Mouse (Mus musculus): ENCODE results near the gene Nr1d1.

The Nr1d1 gene

DNA sequence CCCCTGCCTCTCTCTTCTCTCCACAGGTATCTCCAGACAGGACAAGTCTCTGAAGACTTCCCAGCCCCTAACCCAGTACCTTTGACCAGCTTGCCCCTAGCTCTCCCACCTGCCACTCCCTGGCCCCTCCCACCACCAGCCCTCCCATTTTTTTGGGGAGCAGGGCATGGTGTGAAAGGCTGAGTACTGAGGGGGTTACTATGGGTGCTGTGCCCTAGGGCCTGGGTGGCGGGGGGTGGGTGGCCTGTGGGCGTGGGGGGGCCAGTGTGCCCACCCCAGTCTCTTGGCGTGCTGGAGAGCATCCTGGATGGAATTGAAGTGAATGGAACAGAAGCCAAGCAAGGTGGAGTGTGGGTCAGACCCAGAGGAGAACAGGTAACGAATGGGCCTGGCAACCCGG lies 21.9 kb downstream of the Nr1d1 start:
- TF ChIP-seq GATA4 (IDR thresholded peaks at IDR 0.05; ENCODE audit: insufficient replicate concordance, low read length): no peak

DNA sequence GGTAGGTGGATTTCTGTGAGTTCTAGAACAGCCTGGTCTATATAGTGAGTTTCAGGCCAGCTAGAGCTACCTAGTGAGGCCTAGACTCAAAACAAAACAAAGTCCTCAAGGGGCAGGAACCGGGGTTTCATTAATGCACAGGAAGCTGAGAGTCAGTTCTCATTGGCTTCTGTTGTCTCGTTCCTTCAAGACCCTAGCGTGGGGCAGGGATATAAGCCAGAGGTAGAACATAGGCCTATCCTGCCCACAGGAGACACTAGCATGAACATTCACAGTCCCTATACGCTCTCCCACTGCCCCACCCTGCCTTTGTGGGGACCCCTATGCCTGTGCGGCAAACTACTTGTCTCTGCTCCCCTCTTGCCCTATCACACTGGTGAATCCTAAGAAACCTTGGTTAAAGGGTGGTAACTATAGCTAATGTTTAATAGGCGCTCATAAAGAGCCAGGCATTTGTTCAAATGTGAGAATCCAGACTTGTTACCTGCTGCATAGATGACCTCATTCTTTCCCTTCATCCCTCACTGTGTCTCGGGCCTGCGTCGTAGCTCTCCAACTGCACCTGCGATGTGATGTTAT lies 22.5 kb downstream of the Nr1d1 start:
- no peak for TF ChIP-seq GATA4 (IDR thresholded peaks at IDR 0.05; ENCODE audit: insufficient replicate concordance, low read length)

DNA sequence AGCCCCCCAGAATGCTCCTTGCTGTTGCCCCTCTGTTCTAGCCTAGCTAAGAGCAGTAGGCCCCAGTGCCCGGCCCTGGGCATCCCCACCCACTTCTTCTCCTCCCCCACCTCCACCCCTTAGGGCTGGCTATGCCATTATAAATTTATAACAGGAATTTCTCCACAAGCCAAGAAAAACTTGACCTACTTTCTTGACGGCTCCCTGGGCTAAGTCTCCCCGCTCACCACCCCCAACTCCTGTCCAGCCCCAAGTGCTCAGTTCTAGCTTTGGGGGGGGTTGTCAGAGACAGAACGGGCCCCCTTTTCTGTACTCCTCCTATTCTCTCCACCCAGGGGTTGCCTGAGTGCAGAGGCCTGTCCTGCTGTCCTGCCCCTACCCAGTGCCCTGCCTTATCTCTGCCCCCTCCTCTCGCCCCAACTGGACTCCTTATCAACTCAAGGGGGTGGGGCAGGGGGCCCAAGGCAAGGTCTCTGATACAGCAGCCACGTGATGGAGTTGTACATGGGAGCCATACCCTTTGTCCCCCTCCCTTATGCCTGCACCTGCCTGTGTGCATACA lies 23.8 kb downstream of the Nr1d1 start:
- TF ChIP-seq GATA4 (IDR thresholded peaks at IDR 0.05; ENCODE audit: insufficient replicate concordance, low read length): no peak

DNA sequence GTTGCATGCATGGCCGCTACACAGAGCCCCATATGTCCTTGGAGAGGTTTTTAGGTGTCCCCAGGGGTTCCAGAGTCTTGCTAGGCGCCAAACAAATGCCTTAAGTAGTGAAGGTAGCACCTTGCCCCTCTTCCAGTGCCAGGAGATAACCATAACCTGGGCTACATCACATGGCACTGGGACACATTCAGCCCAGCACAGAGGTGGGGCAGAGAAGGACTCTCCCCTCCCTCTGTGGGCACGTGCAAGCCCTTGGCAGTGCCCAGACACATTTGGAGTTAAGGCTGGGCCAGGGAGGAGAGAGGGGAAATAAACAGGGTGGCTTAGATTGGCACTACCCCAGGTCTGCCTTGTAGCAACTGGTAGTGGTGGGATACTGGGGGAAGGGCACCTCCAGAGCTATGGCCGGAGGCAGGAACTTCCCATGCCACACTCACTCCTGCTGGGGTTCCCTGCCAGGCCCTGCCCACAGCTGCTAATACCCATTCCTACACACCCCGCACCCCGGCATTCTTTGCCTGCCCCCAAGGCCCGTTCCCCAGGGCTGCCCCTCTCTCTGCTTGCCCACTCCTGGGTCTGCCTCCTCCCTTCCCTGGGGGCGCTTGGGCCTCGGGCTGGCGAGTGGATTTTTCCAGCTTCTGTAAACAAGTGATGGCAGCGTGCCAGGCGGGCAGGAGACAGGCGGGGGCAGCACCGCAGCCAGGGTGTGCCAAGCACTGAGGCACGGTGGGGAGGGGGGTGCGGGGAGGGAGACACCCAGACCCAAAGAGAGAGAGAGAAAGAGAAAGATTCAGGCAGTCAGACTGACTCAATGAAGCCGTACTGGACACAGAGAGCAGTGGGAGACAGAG lies 24.6 kb downstream of the Nr1d1 start:
- TF ChIP-seq GATA4 (IDR thresholded peaks at IDR 0.05; ENCODE audit: insufficient replicate concordance, low read length): no peak

DNA sequence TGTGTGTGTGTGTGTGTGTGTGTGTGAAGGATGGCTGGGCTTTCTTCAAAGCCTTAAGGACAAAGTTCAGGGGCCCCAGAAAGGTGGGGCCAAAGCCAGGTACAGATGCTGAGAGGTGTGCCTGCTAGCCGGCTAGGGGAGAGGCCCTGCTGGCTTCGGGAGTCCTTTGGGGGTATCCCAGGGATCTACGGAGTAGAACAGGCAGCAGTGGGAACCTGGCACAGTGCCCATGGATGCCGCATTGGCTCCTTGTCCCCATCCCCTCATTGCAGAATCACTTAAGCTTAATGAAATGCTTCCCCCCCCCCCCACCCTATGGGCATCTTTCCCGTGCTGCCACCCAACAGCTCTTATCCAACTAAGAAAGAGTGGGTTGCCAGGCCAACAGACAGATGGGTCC lies 25.4 kb downstream of the Nr1d1 start:
- no peak for TF ChIP-seq GATA4 (IDR thresholded peaks at IDR 0.05; ENCODE audit: insufficient replicate concordance, low read length)

DNA sequence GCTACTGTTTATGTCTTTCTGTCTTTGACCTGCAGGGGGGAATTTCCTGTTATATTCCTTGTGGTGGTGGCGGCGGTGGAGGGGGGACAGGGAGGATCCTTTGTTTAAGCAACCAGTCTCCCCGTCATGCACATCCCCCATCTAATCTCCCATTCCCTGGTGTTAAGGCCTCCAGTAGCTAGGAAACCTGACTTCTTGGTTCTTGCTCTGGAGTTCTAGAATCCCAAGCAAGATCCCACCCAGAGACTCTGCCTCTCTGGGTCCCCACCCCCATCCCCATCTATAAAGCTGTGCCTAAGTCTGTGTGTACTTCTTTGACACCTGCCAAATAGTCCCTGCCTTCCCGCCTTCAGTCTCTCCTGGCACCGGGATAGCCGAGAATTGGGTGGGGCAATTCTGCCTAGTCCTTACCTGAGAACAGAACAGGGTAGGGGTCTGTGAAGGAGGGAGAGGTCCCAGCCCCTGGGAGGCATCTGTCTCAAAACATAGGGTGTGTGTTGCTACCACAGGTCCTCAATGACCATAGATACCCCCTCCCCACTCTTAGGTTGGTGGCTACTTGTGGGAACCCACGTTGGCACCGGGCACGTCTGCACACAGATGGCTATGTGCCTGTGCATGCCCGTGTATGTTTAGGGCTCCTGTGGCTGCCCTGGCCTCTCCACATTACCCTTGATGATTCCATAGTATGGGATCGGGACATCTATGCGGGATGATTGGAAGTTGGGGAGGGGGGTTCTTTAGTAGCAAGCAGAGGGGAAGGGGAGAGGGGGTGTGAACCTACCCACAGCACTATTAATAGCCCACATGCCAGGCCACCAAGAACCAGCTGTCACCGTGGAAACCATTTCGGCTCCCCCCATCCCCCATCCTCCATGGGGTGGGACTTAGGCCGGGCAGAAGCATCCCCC lies 26.4 kb downstream of the Nr1d1 start:
- TF ChIP-seq GATA4 (IDR thresholded peaks at IDR 0.05; ENCODE audit: insufficient replicate concordance, low read length): no peak

DNA sequence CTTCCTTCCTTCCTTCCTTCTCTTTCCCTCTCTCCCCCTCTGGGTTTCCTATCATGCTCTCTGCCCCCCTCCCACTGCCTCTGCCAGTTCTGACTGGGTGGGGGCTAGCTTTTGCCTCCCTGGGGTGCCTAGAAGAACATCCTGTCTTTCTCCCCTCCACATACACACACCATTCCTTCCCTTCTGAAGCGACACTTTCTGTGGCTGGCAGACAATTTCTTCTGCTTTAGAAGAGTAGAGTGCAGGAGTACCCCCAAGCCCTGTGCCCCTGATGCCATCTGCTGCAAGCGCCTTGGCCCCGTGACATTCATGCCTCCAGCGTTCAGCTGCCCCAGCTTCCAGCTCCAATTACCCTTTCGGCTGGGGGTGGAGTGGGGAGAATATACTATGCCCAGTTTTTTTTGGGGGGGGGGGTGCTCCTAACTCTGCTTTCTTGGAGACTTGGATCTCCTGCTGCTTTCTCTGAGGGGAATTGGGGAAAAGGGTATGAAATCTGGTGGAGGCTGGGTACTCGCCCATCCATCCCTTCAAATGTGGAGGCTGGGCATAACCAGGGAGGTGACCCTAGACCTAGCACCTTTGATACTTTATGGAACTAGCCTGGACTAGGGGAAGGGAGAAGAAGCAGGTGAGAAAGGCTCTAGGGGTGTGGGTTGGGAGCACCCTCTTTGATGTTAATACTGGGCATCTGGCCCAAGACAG lies 27.2 kb downstream of the Nr1d1 start:
- no peak for TF ChIP-seq GATA4 (IDR thresholded peaks at IDR 0.05; ENCODE audit: insufficient replicate concordance, low read length)

DNA sequence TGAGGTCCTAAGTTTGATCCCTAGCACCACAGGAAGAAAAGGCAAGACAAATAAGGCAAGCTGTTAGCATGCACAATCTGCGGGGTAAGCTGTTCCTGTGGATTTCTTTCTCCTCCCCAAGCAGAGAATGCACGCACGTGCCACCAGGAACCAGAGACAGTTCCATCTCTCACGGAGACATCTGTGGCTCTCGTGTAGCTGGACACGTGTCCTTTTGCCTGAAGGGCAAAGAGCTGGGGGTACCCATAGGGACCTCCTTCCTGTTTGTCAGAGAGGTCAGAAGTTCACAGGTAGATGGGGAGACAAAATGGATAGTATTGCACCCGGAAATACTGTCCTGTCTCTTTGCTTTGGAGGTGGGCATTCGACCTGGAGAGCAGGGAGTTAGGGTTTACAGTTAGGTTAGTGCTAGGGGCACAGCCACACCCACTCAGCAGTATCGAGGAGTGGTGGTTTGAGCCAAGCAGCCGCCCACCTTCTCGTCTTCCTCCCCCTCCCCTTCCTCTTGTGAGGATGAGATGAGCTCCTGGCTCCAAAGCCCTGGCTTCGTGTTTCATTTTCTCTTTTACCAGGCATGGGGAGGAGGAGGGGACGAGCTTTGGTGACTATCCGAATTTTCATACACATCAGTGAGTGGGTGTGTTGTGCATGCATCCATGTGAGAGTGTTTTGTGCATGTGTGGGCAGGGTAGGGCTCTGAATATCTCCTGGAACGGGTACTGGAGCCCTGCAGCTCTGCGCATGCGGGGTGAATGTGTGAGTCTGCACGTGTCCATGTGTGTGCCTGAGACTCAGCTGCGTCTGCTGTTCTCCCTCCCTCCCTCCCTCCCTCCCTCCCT lies 28.1 kb downstream of the Nr1d1 start:
- TF ChIP-seq GATA4 (IDR thresholded peaks at IDR 0.05; ENCODE audit: insufficient replicate concordance, low read length): no peak

DNA sequence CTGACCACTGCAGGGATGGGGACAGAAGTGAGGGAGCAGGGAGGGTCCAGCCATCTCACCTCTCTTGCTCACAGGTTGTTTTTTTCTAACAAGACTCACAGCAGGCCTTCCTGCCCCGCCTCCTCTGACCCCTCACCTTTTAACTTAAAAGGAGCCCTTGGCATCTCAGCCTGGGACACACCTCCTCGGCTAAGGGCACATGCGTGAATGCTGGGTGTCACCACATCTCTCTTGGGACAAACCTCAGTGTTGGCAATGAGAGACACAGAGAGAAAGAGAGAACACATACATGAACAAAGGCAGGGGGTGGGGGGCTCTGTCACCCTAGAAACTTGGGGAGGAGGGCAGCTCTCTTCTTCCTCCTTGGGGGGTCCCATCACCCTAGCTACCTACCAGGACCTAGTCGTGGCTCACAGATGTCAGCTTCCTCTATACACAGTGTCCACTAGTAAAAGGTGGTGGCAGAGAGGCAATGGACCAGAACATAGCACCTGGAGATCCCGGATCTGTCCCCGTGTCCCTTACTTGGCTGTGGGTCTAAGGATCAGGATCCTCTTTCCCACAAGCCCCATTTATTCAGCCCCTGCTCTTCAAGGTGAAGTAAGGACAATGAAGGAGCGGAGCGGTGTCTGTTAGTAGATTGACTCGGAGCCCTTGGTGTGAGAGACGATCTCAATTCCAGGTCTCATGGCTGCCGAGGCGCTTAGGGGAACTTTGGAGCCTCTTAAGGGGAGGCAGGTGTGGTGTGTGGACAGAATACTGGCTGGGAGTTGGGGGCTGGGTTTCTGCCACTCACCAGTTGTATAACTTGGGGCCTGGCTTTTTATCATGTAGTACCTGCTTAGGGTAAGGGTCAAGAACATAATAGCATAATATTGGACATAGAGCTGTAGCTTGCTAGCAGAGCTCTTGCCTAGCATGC lies 28.9 kb downstream of the Nr1d1 start:
- no peak for TF ChIP-seq GATA4 (IDR thresholded peaks at IDR 0.05; ENCODE audit: insufficient replicate concordance, low read length)

DNA sequence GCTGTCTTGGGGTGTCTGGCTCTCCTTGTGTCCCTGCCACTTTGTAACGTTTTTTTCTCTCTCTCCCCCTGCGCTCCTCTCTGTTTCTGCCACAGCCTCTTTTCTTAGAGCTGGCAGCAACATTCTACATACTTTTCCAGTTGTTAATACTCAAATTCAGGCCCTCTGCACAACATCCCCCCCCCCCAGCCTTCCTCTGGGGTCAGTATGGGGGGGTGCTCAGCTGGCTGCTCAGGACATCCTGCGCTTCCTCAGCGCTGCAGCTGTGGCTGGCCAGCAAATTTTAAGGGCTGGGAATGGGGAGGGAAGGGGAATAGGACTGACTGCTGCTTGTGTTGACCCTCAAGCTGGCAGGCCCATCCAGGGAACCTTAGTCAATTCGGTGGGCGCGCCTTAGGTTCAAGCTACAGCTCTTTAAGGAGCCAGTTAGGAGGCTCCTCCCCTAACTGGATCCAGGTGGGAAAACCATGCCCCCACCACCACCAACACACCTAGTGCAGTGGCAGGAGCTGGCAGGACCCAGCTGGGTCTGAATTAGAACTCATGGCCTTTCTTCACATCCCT lies 30.6 kb downstream of the Nr1d1 start:
- TF ChIP-seq GATA4 (IDR thresholded peaks at IDR 0.05; ENCODE audit: insufficient replicate concordance, low read length): no peak

DNA sequence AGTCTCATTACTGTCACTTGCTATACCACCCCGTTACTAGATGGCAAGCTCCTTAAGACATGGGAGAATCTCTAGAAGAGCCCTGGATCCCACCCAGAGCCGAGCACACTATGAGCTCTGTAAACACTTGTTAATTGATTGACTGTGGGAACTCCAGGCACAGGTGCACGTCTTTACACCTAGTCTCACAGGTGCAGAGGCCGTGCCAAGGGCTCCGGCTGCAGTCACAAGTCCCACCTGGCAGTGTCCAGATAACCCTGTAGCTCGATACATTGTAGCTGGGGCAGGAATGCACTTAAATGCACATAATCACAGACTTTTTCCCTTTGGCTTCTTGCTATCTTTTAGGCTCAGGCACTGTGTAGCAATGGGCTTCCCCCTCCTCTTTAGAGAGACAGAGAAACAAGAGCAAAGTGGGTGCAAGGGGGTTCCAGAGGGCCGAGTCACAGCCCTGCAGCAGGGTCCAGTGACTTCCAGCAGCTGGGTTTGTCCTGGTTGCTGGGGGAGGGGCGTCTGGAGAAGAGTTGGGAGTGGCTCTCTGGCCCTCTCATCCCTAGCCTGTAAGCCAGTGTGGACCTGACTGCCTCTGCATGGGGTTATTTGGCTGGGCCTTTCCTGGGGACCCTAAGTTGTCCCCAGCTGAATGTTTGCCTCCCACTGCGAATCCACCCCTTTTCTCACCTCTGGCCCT lies 31.3 kb downstream of the Nr1d1 start:
- TF ChIP-seq GATA4 (IDR thresholded peaks at IDR 0.05; ENCODE audit: insufficient replicate concordance, low read length): no peak
